Comparison of ENCODE assay signal across 27 mouse cellular contexts in the genomic region with DNA sequence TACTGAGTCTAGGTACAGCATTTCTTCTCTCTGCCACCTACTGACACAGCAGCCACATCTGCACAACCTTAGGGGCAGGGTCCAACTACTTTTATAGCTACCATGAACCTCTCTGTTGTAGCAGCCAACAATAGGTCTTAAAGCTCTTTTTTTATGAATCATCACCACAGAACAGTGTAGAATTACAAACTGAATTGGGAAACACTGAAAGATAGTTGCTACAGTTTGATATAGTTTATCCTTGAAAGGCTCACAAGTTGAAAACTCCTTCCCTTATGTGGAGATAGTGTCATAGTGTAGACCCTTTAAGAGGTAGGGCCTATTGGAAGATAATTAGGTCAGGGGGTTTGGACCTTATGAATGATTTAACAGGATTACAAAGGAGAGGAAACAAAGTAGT.
"Had no signal": no experiment of that assay in that cellular context is flagged by ENCODE, and none has a peak within 500 bp of the region (broad histone marks: within the 10 kb centered on the region; RNA-seq: fewer than 3 reads in every experiment).

No protein-coding gene starts in this region.

- DNase-seq: cerebellum, adult 9-10 months; cerebellum, adult 9-11 months; cerebellum, postnatal 10 days; cerebellum, postnatal 14 days; cerebellum, postnatal 25 days; cerebellum, postnatal 36 days; embryo, embryonic 11 days; forebrain, postnatal 0 days; gastrocnemius, adult 2 months; gastrocnemius, postnatal 10 days; gastrocnemius, postnatal 14 days; gastrocnemius, postnatal 25 days; gastrocnemius, postnatal 36 days; heart, adult 11 months; heart, adult 18-20 months; heart, adult 2 months had no signal

- H3K4me2 ChIP-seq: embryonic facial prominence, embryonic 12.5 days; embryonic facial prominence, embryonic 13.5 days; embryonic facial prominence, embryonic 15.5 days; forebrain, embryonic 12.5 days; forebrain, embryonic 13.5 days; forebrain, embryonic 15.5 days had no signal

- ATAC-seq: forebrain, embryonic 13.5 days; forebrain, embryonic 14.5 days; forebrain, embryonic 15.5 days; forebrain, embryonic 16.5 days; forebrain, postnatal 0 days had no signal

- H3K27me3 ChIP-seq: embryonic facial prominence, embryonic 12.5 days; embryonic facial prominence, embryonic 13.5 days; embryonic facial prominence, embryonic 15.5 days; forebrain, embryonic 12.5 days; forebrain, embryonic 13.5 days; forebrain, embryonic 15.5 days had no signal

- H3K4me3 ChIP-seq: embryonic facial prominence, embryonic 10.5 days; embryonic facial prominence, embryonic 12.5 days; embryonic facial prominence, embryonic 13.5 days; embryonic facial prominence, embryonic 15.5 days; erythroblast, embryonic 14.5 days; forebrain, embryonic 10.5 days; forebrain, embryonic 12.5 days; forebrain, embryonic 13.5 days; forebrain, embryonic 15.5 days; gastrocnemius, adult 2 months; heart, adult 2 months had no signal

- H3K36me3 ChIP-seq: embryonic facial prominence, embryonic 10.5 days; embryonic facial prominence, embryonic 12.5 days; embryonic facial prominence, embryonic 13.5 days; embryonic facial prominence, embryonic 15.5 days; forebrain, embryonic 10.5 days; forebrain, embryonic 12.5 days; forebrain, embryonic 15.5 days had no signal
